Mouse (Mus musculus) megakaryocyte, embryonic 14.5 days (primary cell): ENCODE results near the gene Adk. TPM values are rescaled to one million over a fixed set of nuclear protein-coding genes. Genes with fewer than 3 reads are reported as not detected.

Source experiments
- H3K27me3 ChIP-seq: replicated peaks from 2 replicates; pipeline ENCODE3; 2012; ENCODE audit warnings: inconsistent platforms
- H3K36me3 ChIP-seq: replicated peaks from 2 replicates; pipeline ENCODE3; 2012; ENCODE audit warnings: low read length, inconsistent platforms, mixed read lengths
- H3K4me1 ChIP-seq: 2 replicates; pipeline ENCODE4 v1.6.1; 2012; ENCODE audit warnings: inconsistent platforms
- H3K4me3 ChIP-seq: replicated peaks from 2 replicates; pipeline ENCODE3; 2012; ENCODE audit warnings: moderate library complexity, mild to moderate bottlenecking, inconsistent platforms
- H3K9me3 ChIP-seq: 2 replicates; pipeline ENCODE4 v1.6.1; 2012; ENCODE audit warnings: inconsistent platforms
- FLI1 ChIP-seq: IDR thresholded peaks from 2 replicates; pipeline ENCODE4 v1.6.1; 2012; ENCODE audit warnings: low read length, inconsistent platforms, mixed read lengths
- GATA1 ChIP-seq: IDR thresholded peaks from 3 replicates; pipeline ENCODE4 v1.6.1; 2012; ENCODE audit warnings: mixed read lengths, low read length, inconsistent platforms, borderline replicate concordance
- polyA plus RNA-seq: library from polyadenylated mRNA; stranded (reverse); fragments of >175 nt; gene quantifications from 2 replicates; pipeline ENCODE4 v1.2.3, GENCODE M21; 2012; ENCODE audit warnings: low replicate concordance; ENCODE audit not compliant: insufficient read depth

Adk gene
- polyA plus RNA-seq, 1 experiment: 2.1 TPM

- Histone ChIP-seq H3K27me3 (no peaks in the 10 kb centered on the region), H3K36me3 (no peaks in the 10 kb centered on the region)
- no peak for TF ChIP-seq FLI1
- no peak for TF ChIP-seq GATA1
Observed at GRCm38 (mm10) chr14:21334826-21335225, 282.5 kb downstream of the Adk start.

GRCm38 (mm10) chr14:21335691-21336314 lies 283.4 kb downstream of the Adk start:
- TF ChIP-seq GATA1: no peak
- no peak for TF ChIP-seq FLI1
- no peaks in the 10 kb centered on the region for H3K36me3 ChIP-seq
- no peaks in the 10 kb centered on the region for H3K27me3 ChIP-seq
- no peaks in the 10 kb centered on the region for H3K9me3 ChIP-seq
- H3K4me3 ChIP-seq: peak overlapping the region; percentile 44
- peaks cover 8% of the 10 kb centered on the region for H3K4me1 ChIP-seq

More at GRCm38 (mm10) chr14:21334826-21335225, 282.5 kb downstream of the Adk start:
- peaks cover 8% of the 10 kb centered on the region for H3K4me1 ChIP-seq
- H3K4me3 ChIP-seq: no peak overlapping the region
- H3K9me3 ChIP-seq: no peaks in the 10 kb centered on the region

- H3K4me3 ChIP-seq: no peak overlapping the region
- H3K4me1 ChIP-seq: peaks cover 8% of the 10 kb centered on the region
- H3K36me3 ChIP-seq: no peaks in the 10 kb centered on the region
- H3K9me3 ChIP-seq: no peaks in the 10 kb centered on the region
- TF ChIP-seq FLI1 (no peak), GATA1 (no peak)
- no peaks in the 10 kb centered on the region for H3K27me3 ChIP-seq
Observed at GRCm38 (mm10) chr14:21337948-21338347, 285.6 kb downstream of the Adk start.

GRCm38 (mm10) chr14:21341195-21341594 lies 288.8 kb downstream of the Adk start:
- H3K9me3 ChIP-seq: no peaks in the 10 kb centered on the region
- no peaks in the 10 kb centered on the region for H3K27me3 ChIP-seq
- TF ChIP-seq FLI1: no peak
- TF ChIP-seq GATA1: no peak

GRCm38 (mm10) chr14:21342984-21343383 lies 290.6 kb downstream of the Adk start:
- no peaks in the 10 kb centered on the region for H3K27me3 ChIP-seq
- TF ChIP-seq FLI1: no peak
- no peak for TF ChIP-seq GATA1
- no peaks in the 10 kb centered on the region for H3K9me3 ChIP-seq
- H3K4me1 ChIP-seq: no peaks in the 10 kb centered on the region
- H3K4me3 ChIP-seq: no peak overlapping the region
- peaks cover 2% of the 10 kb centered on the region for H3K36me3 ChIP-seq

More at GRCm38 (mm10) chr14:21341195-21341594, 288.8 kb downstream of the Adk start:
- H3K36me3 ChIP-seq: peaks cover 2% of the 10 kb centered on the region
- no peaks in the 10 kb centered on the region for H3K4me1 ChIP-seq
- no peak overlapping the region for H3K4me3 ChIP-seq

- peaks cover 2% of the 10 kb centered on the region for H3K36me3 ChIP-seq
- no peaks in the 10 kb centered on the region for H3K4me1 ChIP-seq
- no peaks in the 10 kb centered on the region for H3K9me3 ChIP-seq
- TF ChIP-seq FLI1 (no peak), GATA1 (no peak)
- H3K4me3 ChIP-seq: no peak overlapping the region
- H3K27me3 ChIP-seq: no peaks in the 10 kb centered on the region
Observed at GRCm38 (mm10) chr14:21344896-21345295, 292.5 kb downstream of the Adk start.

- H3K4me1 ChIP-seq: no peaks in the 10 kb centered on the region
- TF ChIP-seq GATA1 (no peak), FLI1 (no peak)
- H3K36me3 ChIP-seq: peaks cover 2% of the 10 kb centered on the region
- no peak overlapping the region for H3K4me3 ChIP-seq
- H3K9me3 ChIP-seq: no peaks in the 10 kb centered on the region
- H3K27me3 ChIP-seq: no peaks in the 10 kb centered on the region
Observed at GRCm38 (mm10) chr14:21348611-21349260, 296.4 kb downstream of the Adk start.

- TF ChIP-seq FLI1: no peak
- TF ChIP-seq GATA1: no peak
- Histone ChIP-seq H3K9me3 (no peaks in the 10 kb centered on the region), H3K36me3 (no peaks in the 10 kb centered on the region), H3K4me3 (no peak overlapping the region), H3K4me1 (no peaks in the 10 kb centered on the region), H3K27me3 (no peaks in the 10 kb centered on the region)
Observed at GRCm38 (mm10) chr14:21351646-21352045, 299.3 kb downstream of the Adk start.

- H3K9me3 ChIP-seq: peaks cover 4% of the 10 kb centered on the region; the same call in 1 of the 2 replicates
- H3K27me3 ChIP-seq: no peaks in the 10 kb centered on the region
- H3K4me1 ChIP-seq: no peaks in the 10 kb centered on the region
- no peak overlapping the region for H3K4me3 ChIP-seq
- TF ChIP-seq GATA1 (no peak), FLI1 (no peak)
- peaks cover 6% of the 10 kb centered on the region for H3K36me3 ChIP-seq
Observed at GRCm38 (mm10) chr14:21356286-21356685, 303.9 kb downstream of the Adk start.

- H3K9me3 ChIP-seq: peaks cover 4% of the 10 kb centered on the region; the same call in 1 of the 2 replicates
- no peaks in the 10 kb centered on the region for H3K4me1 ChIP-seq
- no peaks in the 10 kb centered on the region for H3K27me3 ChIP-seq
- TF ChIP-seq FLI1 (no peak), GATA1 (no peak)
- peaks cover 6% of the 10 kb centered on the region for H3K36me3 ChIP-seq
- H3K4me3 ChIP-seq: no peak overlapping the region
Observed at GRCm38 (mm10) chr14:21359207-21359895, 307.0 kb downstream of the Adk start.
